Mouse (Mus musculus) adrenal gland, postnatal 36 days (tissue): Measurements from ENCODE around the gene Tll2. TPM values are rescaled to one million over a fixed set of nuclear protein-coding genes. Genes with fewer than 3 reads are reported as not detected.

ENCODE experiments used
- total RNA-seq, 2 experiments: library from RNA; stranded (reverse); gene quantifications; 2 replicates each; pipeline ENCODE4 v1.2.3; 2021

The Tll2 gene
- total RNA-seq, 2 experiments from 2014 or later, result 0.07 TPM; not detected in 1

Other genes starting within 250 kb of the Tll2 start
- gene Blnk, start 212.3 kb downstream of the Tll2 start, total RNA-seq, result 1 to 10 TPM in 1 of 2 experiments, under 1 TPM in 1; 0.59 to 1.5 TPM
- gene Dntt, start 177.6 kb downstream of the Tll2 start, total RNA-seq, result not detected
- gene Opalin, start 129.7 kb downstream of the Tll2 start, total RNA-seq, result not detected
- 100 to 1,000 TPM; 182 to 192 TPM for gene Tm9sf3, start 57.2 kb upstream of the Tll2 start, total RNA-seq
- 10 to 100 TPM in 1 of 2 experiments, 1 to 10 TPM in 1; 9.1 to 19.5 TPM for gene Pik3ap1, start 178.3 kb upstream of the Tll2 start, total RNA-seq